Mouse (Mus musculus): ENCODE data around the gene Samd4.

Samd4 gene

DNA sequence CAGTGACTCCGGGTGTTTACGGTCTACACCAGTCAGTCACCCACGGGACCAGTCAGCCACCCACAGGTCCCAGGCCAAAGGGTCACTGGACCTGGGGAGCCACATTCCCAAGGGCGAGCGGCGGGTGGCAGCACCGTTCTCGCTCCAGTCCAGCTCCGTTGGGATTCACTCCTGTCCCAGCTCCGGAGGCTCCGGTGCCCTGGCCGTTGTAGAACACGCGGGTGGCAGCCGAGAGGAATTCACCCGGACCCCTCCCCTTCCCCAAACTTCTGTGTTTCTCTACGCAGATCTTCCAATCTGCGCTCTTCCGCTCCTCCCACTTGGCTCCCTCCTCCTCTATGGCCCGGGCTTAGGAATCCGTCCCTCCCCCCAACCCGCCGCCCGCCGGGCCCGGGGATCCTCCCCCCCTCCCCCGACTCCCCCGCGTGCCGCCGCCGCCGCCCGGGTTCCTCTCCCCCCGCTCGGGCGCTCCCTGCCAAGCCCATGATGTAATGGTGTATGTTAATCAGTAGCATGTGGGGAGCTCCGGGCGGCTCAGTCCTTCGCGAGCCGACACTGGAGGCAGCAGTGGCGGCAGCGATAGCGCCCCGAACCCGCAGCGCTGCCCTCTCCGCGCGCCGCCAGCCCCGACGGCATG is at the start of gene Samd4:
TSS of gene Samd4 (plus strand) at position 424 of the 637 bp plus-strand sequence.
- DNase-seq (ENCODE audit: low read depth, low spot score) = peak; percentile 86

DNA sequence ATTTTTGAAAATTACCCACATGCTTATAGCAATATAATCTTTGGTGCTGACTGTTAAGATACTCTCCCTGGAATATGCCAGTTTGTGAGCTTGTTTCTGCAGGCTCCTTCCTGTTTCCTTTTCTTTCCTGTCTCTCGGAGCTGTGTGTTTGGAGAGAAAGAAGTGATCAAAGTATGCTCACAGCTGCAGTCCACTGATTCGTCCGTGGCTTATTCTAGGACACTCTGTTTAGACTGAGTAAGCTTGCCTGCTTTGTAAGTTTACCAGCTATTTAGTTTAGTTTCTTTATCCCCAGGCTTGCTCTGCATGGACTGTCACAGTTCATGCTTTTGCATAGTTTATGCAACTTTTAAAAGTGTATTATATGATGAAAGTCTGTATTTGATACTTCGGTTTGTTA is 43.3 kb upstream of the Samd4 start:
- DNase-seq (ENCODE audit: low read depth, low spot score) = no peak

DNA sequence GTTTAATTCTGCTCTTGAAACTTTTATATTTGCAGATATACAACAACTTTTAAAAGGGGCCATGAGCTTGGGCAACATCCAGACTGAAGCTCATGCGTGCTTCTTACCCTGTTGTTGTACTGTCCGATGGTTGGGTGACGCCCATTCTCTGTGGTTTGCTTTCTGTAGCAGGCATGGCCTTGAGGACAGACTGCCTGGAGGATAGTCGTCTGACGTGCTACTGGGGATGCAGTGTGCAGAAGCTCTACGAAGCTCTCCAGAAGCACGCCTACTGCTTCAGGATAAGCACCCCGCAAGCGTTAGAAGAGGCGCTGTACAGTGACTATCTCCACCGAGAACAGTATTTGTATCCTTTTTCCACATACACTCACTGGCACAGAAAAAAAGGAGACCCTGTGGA is 36.9 kb upstream of the Samd4 start:
- no peak for DNase-seq (ENCODE audit: low read depth, low spot score)

DNA sequence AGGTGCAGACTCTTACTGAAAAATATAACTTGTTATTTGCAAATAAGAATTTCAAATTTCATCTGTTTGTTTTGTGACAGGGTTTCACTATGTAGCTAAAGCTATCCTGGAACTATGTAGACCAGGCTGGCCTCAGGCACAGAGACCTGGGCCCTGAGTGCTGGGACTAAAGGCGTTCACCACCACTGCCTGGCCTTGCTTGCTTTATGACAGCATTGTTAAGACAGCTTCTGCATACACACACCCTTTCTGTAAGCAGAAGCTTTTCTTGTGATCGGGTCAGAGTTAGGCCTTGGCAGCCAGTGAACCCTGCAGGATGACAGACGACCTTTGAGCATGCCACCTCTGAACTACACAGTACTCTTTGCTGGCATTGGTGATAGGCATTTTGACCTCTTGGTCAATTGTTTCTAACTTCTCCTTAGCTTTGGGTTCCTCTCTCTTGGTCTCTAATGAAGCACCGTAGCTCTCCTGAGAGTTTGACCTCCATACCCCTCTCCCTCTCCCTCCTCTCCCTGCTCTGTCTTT is 34.5 kb upstream of the Samd4 start:
- DNase-seq (ENCODE audit: low read depth, low spot score) = no peak

DNA sequence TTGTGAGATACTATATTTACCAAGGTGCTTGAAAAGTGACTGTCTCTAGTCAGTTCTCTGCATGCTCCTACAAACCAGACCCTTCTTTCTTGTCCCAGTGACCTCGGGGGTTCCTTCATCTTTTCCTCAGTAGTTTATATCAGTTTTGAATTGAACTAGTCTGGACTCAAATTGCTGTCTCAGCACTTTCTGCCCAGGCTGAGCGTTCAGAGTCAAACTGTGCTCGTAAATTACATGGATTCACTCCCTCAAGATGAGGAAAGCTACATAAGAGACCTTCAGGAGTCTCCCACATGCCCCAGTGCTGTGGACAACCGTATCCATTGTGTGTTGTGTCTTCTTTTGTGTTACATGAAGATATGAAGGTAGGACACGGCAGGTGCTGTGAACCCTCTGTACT is 33.9 kb upstream of the Samd4 start:
- DNase-seq (ENCODE audit: low read depth, low spot score) = no peak

DNA sequence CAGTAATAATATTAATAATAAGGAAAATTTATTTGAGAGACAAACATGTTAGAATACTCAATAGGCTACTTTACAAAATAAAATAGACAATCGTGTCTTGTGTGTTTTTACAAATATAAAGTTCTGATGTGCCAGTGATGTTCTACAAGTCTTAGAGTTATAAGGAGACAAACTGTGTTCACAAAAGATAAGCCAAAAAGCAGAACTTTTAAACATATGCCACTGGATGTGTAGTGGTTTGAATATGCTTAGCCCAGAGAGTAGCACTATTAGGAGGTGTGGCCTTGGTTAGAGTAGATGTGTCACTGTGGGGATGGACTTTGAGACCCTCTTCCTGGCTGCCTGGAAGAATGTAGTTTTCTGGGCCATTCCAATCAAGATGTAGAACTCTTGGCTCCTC is 32.9 kb upstream of the Samd4 start:
- DNase-seq (ENCODE audit: low read depth, low spot score) = no peak

DNA sequence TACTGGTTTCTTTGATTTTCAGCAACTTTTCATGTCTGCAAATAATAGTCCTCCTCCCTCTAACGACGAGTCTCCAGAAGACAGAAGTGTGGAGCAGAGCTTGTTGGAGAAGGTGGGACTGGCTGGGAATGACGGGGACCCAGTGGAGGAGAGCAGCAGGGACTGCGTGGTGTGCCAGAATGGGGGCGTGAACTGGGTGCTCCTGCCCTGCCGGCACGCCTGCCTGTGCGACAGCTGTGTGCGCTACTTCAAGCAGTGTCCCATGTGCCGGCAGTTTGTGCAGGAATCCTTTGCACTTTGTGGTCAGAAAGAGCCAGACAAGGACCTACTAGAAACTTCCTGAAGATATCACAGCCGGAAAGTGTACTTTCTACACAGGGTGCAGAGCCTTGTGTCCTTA is 29.0 kb upstream of the Samd4 start:
- DNase-seq (ENCODE audit: low read depth, low spot score) = no peak

DNA sequence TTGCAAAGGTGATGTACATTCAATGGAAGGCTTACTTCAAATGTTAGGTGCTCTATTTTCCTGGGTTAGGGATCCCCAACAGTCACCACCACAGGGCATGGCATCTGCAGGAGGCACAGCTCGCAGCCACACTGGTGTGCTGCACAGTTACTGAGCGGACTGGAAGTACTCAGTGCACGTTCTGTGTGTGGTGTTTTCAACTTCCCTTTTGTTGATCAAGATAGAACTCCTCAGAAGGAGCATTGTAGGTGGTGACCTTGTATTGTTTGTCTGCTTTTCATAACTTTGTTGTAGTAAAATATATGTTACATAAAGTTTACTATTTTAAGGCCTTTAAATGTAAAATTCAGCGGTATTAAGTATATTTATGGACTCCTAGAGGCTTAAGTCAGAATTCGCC is 19.7 kb upstream of the Samd4 start:
- DNase-seq (ENCODE audit: low read depth, low spot score) = no peak

DNA sequence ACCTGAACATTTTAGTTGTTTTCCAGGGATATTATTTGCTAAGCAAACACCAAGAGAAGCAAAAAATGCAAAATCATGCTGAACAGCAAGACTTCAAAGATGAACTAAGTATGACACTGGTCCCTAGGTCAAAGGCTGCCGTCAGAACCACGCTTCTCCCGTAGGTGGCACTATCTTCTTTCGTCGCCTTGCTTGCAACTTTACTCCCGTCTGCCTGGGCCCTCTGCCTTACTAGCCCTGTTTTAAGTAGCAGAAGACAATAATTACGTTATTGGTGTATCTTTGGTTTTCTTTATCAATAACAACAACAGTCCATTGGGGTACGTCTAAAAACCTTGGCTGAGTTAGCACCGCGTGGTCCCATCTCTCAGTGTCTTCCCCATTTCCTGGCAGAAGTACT is 1.7 kb upstream of the Samd4 start:
- peak; percentile 60 for DNase-seq (ENCODE audit: low read depth, low spot score)

DNA sequence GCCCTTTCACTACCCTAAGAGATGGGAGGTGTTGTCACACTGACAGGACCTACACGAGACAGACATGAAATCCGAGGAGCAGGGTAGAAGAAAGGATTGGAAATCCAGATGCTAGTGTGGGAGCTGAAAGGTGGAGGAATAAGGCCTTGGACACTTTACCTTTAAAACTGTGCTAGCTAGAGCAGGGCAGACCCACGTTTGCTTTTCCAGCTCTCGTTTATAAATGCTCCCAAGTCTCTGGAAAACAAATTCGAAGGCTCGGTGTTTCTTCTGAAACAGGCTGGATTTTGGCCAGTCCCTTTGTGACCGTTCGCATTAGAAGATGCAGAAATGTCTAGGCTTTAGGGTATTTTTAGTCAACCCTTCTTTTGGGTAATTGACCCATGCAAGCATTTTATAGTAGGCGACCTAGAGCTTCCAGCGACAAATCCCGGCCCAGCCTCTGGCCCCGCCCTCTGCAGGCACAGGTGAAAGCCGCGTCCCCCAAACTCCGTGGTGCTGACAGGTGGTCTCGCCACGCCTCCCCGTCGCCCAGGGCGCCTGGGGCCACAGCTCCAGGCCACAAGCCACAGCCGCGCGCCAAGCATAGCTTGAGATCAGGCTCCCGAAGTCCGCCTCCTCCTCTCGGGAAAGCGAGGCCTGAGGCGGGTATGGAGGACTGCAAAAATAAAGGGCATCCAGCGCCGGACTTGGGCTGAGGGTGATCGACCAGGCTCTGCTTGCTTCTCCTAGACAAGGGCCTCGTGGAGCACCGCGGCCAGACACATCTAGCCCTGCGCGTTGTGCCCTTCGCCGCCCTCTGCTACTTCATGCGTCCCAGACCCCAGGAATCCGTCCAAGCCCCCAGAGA is 848 bp upstream of the Samd4 start:
- DNase-seq (ENCODE audit: low read depth, low spot score) = peak; percentile 55

DNA sequence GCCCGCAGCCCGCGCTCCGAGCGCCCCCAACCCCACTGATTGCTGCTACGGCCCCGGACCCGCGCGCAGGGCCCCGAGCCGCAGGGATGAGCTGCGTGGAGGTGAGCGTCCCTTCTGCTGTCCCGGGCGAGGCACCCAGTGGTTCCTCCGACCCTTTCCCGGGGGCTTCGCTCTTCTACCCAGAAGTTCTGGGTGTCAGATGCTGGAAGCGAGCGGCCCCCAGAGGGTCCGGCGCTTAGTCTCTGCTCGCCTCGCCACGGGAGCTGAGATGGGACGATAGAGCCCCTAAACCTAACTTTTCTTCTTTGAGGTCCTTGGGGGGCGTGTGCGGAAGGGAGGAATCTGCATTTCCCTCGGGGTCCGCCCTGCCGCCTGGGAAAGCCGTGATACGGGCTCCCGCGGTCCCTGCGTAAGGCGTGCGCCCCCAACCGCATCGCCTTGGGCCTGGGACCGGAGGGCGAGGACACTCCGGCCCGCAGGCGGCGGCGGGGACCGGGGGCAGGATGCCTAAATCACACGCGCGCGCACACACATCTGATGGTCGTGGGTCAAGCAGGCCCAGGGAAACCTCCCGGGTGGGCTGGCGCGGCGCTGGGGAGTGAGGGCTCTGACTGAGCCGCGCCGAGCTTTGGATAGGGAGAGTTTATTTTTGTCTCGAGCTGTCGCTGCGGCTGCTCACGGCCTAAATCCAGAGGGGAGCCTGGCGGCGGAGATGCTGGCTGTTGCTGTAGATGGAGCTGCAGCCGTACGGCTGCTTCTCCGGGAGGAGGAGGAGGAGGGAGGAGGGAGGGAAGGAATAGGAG is 615 bp downstream of the Samd4 start:
- DNase-seq (ENCODE audit: low read depth, low spot score) = peak; percentile 79

DNA sequence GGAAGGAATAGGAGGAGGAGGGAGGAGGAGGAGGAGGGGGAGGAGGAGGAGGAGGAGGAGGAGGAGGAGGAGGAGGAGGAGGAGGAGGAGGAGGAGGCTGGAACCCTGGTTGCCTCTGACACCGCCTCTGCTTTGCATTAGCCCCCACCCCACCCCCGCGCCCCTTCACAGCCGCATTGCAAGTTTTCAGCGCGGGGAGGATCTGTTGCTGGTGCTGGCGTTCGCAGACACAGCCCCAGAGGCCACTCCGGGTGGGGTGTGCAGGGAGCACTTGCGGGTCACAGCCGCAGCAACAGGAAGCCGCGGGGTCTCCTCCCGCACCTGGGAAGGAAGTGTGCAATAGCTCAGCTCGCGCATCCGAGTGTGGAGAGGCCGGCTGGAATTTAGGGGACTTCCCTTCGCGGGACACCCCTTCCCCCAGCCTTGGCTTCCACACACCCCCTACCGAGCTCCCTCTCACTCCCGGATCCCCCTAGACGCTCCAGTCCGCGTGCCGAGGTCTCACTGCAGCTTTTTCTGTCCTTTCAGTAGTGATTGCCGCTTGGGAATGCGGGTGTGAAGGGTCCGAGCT is 1.3 kb downstream of the Samd4 start:
- peak; percentile 19 for DNase-seq (ENCODE audit: low read depth, low spot score)

DNA sequence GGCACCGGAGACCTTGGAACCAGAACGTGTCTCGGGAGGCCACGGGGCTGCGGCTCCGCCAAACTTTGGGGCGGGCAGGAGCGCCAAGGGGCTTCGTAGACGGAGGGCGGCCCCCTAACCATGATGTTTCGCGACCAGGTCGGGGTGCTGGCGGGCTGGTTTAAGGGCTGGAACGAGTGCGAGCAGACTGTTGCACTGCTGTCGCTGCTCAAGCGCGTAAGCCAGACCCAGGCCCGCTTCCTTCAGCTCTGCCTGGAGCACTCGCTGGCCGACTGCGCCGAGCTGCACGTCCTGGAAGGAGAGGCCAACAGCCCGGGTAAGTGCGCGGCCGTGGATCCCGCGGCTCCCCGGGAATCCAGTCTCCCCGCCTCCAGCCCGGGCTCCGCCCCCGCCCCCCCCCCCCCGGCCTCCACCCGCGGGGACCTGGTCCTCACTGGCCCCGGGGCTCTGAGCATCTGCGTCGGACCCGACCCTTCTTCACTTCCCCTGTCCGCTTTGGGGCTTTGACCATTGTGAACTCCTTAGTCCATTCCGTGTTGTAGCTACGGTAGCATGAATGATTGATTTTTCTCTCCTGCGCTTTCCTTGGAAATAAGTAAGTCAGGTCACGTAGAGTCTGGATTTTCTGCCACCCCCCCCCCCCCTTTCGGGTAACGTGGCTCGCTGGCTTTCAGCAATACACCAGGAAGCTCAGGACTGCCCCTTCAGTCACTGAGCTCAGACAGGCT is 2.2 kb downstream of the Samd4 start:
- DNase-seq (ENCODE audit: low read depth, low spot score) = peak; percentile 44

DNA sequence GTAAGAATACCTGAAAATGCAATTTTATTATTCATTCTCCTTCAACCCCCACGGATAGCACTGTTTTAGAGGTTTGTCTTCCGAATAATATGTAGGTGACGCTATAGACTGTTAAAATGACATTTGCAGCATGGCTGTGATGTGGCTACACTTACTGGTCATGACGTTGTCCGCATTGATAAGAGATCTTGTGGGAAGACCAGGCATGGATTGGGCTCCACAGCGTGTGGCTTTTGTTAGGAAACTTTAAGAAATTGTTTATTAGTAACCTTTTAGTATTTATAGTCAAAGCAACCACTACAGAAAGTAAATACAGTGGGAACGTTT is 2.7 kb downstream of the Samd4 start:
- no peak for DNase-seq (ENCODE audit: low read depth, low spot score)

DNA sequence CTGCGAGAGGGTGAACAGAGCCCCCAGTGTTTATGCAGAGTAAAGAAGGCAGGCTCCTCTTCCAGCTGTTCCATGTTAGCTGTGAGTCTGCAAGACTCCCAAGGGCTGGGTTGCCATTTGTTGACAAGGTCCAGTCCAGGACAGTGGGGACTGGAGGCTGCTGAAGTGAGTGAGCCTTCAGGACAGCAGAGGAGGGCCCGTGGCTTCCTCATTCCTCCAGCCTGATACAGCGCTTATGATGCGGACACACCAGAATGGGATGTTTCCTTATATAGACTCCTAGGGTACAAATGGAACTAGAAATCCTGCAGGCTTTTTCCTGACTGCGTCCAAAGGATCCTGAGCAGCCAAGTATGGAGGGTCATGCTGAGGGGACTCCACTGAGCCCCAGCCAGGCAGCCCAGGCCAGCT is 3.2 kb downstream of the Samd4 start:
- peak; percentile 52 for DNase-seq (ENCODE audit: low read depth, low spot score)

DNA sequence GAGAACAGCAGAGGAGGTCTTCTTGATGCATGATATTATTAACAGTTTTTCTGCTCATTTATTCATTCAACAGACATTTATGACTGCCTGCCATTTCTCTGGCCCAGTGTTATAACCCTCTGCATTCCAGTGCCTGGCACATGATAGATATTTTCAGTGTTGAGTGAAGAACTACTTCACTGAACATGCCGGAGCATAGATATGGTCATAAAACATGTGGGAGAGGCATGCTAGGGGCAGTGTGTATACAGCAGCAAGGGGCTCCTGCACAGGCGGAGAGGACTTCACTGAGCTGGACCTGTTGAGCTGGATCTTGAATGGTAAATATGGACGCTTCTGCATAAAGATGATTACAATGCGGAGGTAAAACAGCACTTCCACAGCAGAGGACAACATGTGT is 6.4 kb downstream of the Samd4 start:
- DNase-seq (ENCODE audit: low read depth, low spot score) = no peak

DNA sequence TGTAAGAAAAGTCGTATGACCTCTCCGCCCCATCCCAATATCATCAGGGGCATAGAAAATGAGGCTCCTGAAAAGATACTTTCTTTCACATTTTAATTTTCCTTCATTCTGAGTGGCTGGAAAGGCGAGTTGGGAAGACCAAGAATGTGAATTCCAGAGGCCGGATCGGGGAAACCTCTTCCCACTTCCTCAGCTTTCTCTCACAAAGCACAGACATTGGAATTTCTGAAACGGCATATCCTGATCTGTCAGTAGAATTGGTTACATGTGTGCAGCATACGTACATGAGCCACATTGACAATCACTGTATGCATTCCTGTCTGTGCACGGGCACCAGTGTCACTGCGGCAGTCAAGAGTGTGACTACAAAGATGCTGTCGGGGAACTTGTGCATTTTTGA is 11.3 kb downstream of the Samd4 start:
- DNase-seq (ENCODE audit: low read depth, low spot score) = no peak

DNA sequence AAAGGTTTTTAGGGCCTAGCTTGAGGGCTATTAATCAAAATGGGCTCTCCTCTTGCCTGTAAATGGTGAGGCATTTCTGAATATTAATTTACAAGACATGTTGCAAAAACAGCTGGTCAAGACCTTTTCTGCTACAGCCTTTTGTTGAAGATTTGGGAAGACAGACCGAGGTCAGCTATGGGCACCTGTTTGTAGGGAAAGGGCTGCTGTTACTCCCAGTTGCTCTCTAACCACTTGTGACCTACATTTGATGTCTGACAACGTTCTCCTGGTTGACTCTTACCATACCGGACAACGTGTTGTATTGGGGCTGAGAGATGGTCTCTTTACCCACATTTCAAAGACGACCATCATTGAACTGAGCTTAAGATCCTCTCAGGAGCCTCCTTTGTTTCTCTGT is 15.3 kb downstream of the Samd4 start:
- no peak for DNase-seq (ENCODE audit: low read depth, low spot score)

DNA sequence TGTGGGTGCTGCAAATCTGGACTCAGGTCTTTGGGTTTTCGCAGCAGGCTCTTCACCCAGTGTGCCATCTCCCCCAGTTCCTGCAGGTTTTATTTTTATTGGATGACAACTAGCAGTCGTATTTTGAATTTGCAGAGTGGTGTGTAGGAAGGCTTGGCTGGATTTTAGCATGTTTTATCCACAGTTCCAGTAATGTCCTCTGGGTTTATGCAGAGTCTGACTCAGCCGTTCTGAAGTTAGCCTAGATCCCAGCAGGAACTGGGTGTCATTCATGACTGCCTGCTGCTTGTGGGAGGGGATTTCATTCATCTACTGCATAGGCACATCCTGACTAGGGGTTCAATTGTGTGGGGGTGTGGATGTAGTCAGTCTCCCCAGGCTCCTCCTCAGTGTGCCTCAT is 16.0 kb downstream of the Samd4 start:
- no peak for DNase-seq (ENCODE audit: low read depth, low spot score)

DNA sequence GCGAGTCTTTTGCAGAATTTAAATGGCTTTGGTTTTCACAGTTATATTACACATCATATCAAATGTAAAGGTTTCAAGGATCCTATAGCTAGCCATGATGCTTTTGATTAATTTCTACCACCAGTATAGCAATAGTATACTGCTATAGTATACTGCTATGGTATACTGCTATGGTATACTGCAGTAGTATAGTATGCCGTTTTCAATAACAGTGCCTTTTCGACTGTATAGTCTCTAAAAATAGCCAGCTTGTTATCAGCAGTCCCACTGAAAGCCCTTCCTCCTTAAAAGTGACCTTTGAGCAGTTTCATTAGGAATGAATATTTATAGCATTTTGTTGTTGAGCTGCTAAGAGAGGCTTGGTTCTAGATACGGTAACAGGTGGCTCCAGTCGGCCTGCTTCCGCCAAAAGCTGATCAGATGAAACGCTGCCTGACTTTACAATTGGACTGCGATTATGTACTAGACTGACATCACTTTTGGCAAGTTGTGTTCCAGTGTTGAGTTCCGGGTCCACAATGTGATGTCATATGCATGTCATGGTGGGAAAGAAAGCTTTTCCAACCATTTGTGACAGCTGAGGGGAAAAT is 19.9 kb downstream of the Samd4 start:
- no peak for DNase-seq (ENCODE audit: low read depth, low spot score)

DNA sequence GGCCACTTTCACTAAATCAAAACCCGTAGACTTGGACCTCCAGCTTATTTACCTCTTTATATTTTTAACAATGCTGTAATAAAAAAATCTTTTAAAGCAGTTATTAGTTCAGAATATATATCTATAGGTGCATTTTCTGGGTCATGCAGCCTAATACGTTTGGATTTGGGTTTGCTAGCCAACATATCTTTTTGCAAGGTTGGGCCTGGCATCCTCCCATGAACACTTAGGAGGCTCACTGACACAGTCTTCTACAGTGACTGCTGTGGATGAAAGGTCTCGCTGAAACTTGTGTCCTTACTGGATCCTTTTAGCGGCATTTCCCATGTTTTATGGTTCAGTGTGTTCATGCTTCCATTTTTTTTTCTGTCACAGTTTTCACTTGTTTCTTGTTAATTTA is 21.6 kb downstream of the Samd4 start:
- DNase-seq (ENCODE audit: low read depth, low spot score) = no peak

All from skeletal muscle tissue, adult 2 months (tissue).